Mouse (Mus musculus): ENCODE data around the gene Tent5c. TPM values are rescaled to one million over a fixed set of nuclear protein-coding genes. Genes with fewer than 3 reads are reported as not detected.

Tent5c gene
- polyA plus RNA-seq, 1 experiment: 55.0 TPM

GRCm38 (mm10) chr3:100480251-100481005 lies 8.7 kb downstream of the Tent5c start:
- Histone ChIP-seq H3K27me3 (ENCODE audit: control insufficient read depth, insufficient read depth, low read length) (no peaks in the 10 kb centered on the region), H3K4me3 (ENCODE audit: extremely low read depth, insufficient read depth, insufficient read length) (no peak overlapping the region), H3K27ac (ENCODE audit: insufficient read depth, low read length) (peak overlapping the region; percentile 6; the same call in 1 of the 2 replicates), H3K4me1 (ENCODE audit: control insufficient read depth, insufficient read depth, insufficient read length) (no peaks in the 10 kb centered on the region; the same call in 1 of the 2 replicates), H3K36me3 (ENCODE audit: control insufficient read depth, insufficient read depth, low read length) (no peaks in the 10 kb centered on the region)
- no peak for TF ChIP-seq POLR2A (IDR thresholded peaks at IDR 0.05; ENCODE audit: low read depth, low read length)
- no peak for TF ChIP-seq CTCF (IDR thresholded peaks at IDR 0.05; ENCODE audit: extremely low read depth, insufficient read depth, insufficient read length, insufficient replicate concordance)
- 64% methylated on average over 7 of the region's 7 CpGs for WGBS
- no peak for DNase-seq (ENCODE audit: low read depth in 1 of 2, low spot score in 2 of 2)

- Histone ChIP-seq H3K4me3 (ENCODE audit: extremely low read depth, insufficient read depth, insufficient read length) (no peak overlapping the region), H3K27ac (ENCODE audit: insufficient read depth, low read length) (no peak overlapping the region), H3K27me3 (ENCODE audit: control insufficient read depth, insufficient read depth, low read length) (no peaks in the 10 kb centered on the region), H3K36me3 (ENCODE audit: control insufficient read depth, insufficient read depth, low read length) (peaks cover 5% of the 10 kb centered on the region; the same call in 1 of the 2 replicates), H3K4me1 (ENCODE audit: control insufficient read depth, insufficient read depth, insufficient read length) (no peaks in the 10 kb centered on the region; the same call in 1 of the 2 replicates)
- no peak for DNase-seq (ENCODE audit: low read depth in 1 of 2, low spot score in 2 of 2)
- 58% methylated on average over 8 of the region's 8 CpGs for WGBS
- TF ChIP-seq POLR2A (IDR thresholded peaks at IDR 0.05; ENCODE audit: low read depth, low read length) (no peak), CTCF (IDR thresholded peaks at IDR 0.05; ENCODE audit: extremely low read depth, insufficient read depth, insufficient read length, insufficient replicate concordance) (no peak)
Observed at GRCm38 (mm10) chr3:100474950-100475472, 14.1 kb downstream of the Tent5c start.

GRCm38 (mm10) chr3:100474536-100474935 lies 14.6 kb downstream of the Tent5c start:
- TF ChIP-seq CTCF (IDR thresholded peaks at IDR 0.05; ENCODE audit: extremely low read depth, insufficient read depth, insufficient read length, insufficient replicate concordance) (no peak), POLR2A (IDR thresholded peaks at IDR 0.05; ENCODE audit: low read depth, low read length) (no peak)
- peaks cover 5% of the 10 kb centered on the region; the same call in 1 of the 2 replicates for H3K36me3 ChIP-seq (ENCODE audit: control insufficient read depth, insufficient read depth, low read length)
- no peaks in the 10 kb centered on the region for H3K27me3 ChIP-seq (ENCODE audit: control insufficient read depth, insufficient read depth, low read length)
- H3K4me1 ChIP-seq (ENCODE audit: control insufficient read depth, insufficient read depth, insufficient read length): no peaks in the 10 kb centered on the region; the same call in 1 of the 2 replicates
- H3K4me3 ChIP-seq (ENCODE audit: extremely low read depth, insufficient read depth, insufficient read length): no peak overlapping the region
- H3K27ac ChIP-seq (ENCODE audit: insufficient read depth, low read length): no peak overlapping the region
- WGBS: 95% methylated on average over 7 of the region's 7 CpGs
- no peak for DNase-seq (ENCODE audit: low read depth in 1 of 2, low spot score in 2 of 2)

GRCm38 (mm10) chr3:100473146-100473545 lies 16.0 kb downstream of the Tent5c start:
- 94% methylated on average over 21 of the region's 21 CpGs for WGBS
- TF ChIP-seq POLR2A (IDR thresholded peaks at IDR 0.05; ENCODE audit: low read depth, low read length) (no peak), CTCF (IDR thresholded peaks at IDR 0.05; ENCODE audit: extremely low read depth, insufficient read depth, insufficient read length, insufficient replicate concordance) (no peak)
- Histone ChIP-seq H3K4me1 (ENCODE audit: control insufficient read depth, insufficient read depth, insufficient read length) (no peaks in the 10 kb centered on the region; the same call in 1 of the 2 replicates), H3K27me3 (ENCODE audit: control insufficient read depth, insufficient read depth, low read length) (no peaks in the 10 kb centered on the region), H3K36me3 (ENCODE audit: control insufficient read depth, insufficient read depth, low read length) (peaks cover 5% of the 10 kb centered on the region; the same call in 1 of the 2 replicates), H3K27ac (ENCODE audit: insufficient read depth, low read length) (no peak overlapping the region), H3K4me3 (ENCODE audit: extremely low read depth, insufficient read depth, insufficient read length) (no peak overlapping the region)
- no peak for DNase-seq (ENCODE audit: low read depth in 1 of 2, low spot score in 2 of 2)

GRCm38 (mm10) chr3:100470902-100471301 lies 18.2 kb downstream of the Tent5c start:
- TF ChIP-seq CTCF (IDR thresholded peaks at IDR 0.05; ENCODE audit: extremely low read depth, insufficient read depth, insufficient read length, insufficient replicate concordance): no peak
- no peak for TF ChIP-seq POLR2A (IDR thresholded peaks at IDR 0.05; ENCODE audit: low read depth, low read length)
- no peaks in the 10 kb centered on the region; the same call in 1 of the 2 replicates for H3K4me1 ChIP-seq (ENCODE audit: control insufficient read depth, insufficient read depth, insufficient read length)
- no peak overlapping the region for H3K4me3 ChIP-seq (ENCODE audit: extremely low read depth, insufficient read depth, insufficient read length)
- DNase-seq (ENCODE audit: low read depth in 1 of 2, low spot score in 2 of 2): no peak
- H3K27me3 ChIP-seq (ENCODE audit: control insufficient read depth, insufficient read depth, low read length): no peaks in the 10 kb centered on the region
- peaks cover 5% of the 10 kb centered on the region; the same call in 1 of the 2 replicates for H3K36me3 ChIP-seq (ENCODE audit: control insufficient read depth, insufficient read depth, low read length)
- WGBS: 86% methylated on average over 3 of the region's 3 CpGs
- H3K27ac ChIP-seq (ENCODE audit: insufficient read depth, low read length): no peak overlapping the region

GRCm38 (mm10) chr3:100470101-100470500 lies 19.0 kb downstream of the Tent5c start:
- 87% methylated on average over 3 of the region's 3 CpGs for WGBS
- no peak overlapping the region for H3K4me3 ChIP-seq (ENCODE audit: extremely low read depth, insufficient read depth, insufficient read length)
- DNase-seq (ENCODE audit: low read depth in 1 of 2, low spot score in 2 of 2): no peak
- H3K27ac ChIP-seq (ENCODE audit: insufficient read depth, low read length): no peak overlapping the region
- H3K36me3 ChIP-seq (ENCODE audit: control insufficient read depth, insufficient read depth, low read length): peaks cover 5% of the 10 kb centered on the region; the same call in 1 of the 2 replicates
- H3K27me3 ChIP-seq (ENCODE audit: control insufficient read depth, insufficient read depth, low read length): no peaks in the 10 kb centered on the region
- no peaks in the 10 kb centered on the region for H3K4me1 ChIP-seq (ENCODE audit: control insufficient read depth, insufficient read depth, insufficient read length)
- no peak for TF ChIP-seq POLR2A (IDR thresholded peaks at IDR 0.05; ENCODE audit: low read depth, low read length)
- no peak for TF ChIP-seq CTCF (IDR thresholded peaks at IDR 0.05; ENCODE audit: extremely low read depth, insufficient read depth, insufficient read length, insufficient replicate concordance)

All from spleen, adult 2 months (tissue).